Mouse (Mus musculus) heart, embryonic 12.5 days (tissue): ENCODE data around the gene Rhod. TPM values are rescaled to one million over a fixed set of nuclear protein-coding genes. Genes with fewer than 3 reads are reported as not detected.

Experiments
- ATAC-seq: fragments of 200-750 bp; cut with Nextera tagmentation; 2 replicates; pipeline ENCODE4 v1.8.0; 2017; ENCODE audit warnings: moderate TSS enrichment, moderate library complexity; ENCODE audit not compliant: insufficient number of reproducible peaks, low FRiP score
- H3K27ac ChIP-seq: fragments of 300-500 bp; sonication (generic); 2 replicates; pipeline ENCODE4 v1.5.1; 2016; ENCODE audit warnings: mild to moderate bottlenecking, moderate library complexity; ENCODE audit not compliant: poor library complexity, severe bottlenecking
- H3K27me3 ChIP-seq: fragments of 300-500 bp; sonication (generic); replicated peaks from 2 replicates; pipeline ENCODE4 v1.6.1; 2016; ENCODE audit warnings: mild to moderate bottlenecking, moderate library complexity
- H3K36me3 ChIP-seq: fragments of 300-500 bp; sonication (generic); 2 replicates; pipeline ENCODE4 v1.6.1; 2016; ENCODE audit warnings: mild to moderate bottlenecking, moderate library complexity
- H3K4me1 ChIP-seq: fragments of 300-500 bp; sonication (generic); replicated peaks from 2 replicates; pipeline ENCODE4 v1.6.1; 2016; ENCODE audit warnings: mild to moderate bottlenecking
- H3K4me2 ChIP-seq: fragments of 300-500 bp; sonication (generic); 2 replicates; pipeline ENCODE4 v1.6.1; 2016; ENCODE audit warnings: mild to moderate bottlenecking, moderate library complexity
- H3K4me3 ChIP-seq: fragments of 300-500 bp; sonication (generic); 2 replicates; pipeline ENCODE4 v1.5.1; 2016; ENCODE audit warnings: mild to moderate bottlenecking
- H3K9ac ChIP-seq: fragments of 300-500 bp; sonication (generic); 2 replicates; pipeline ENCODE4 v1.6.1; 2016; ENCODE audit warnings: mild to moderate bottlenecking, moderate library complexity
- H3K9me3 ChIP-seq: fragments of 300-500 bp; sonication (generic); replicated peaks from 2 replicates; pipeline ENCODE4 v1.6.1; 2016; ENCODE audit warnings: mild to moderate bottlenecking, moderate library complexity
- WGBS: fragments of 180-500 bp; shearing (Covaris S2); methylation state at CpG from one replicate; pipeline ENCODE4 v1.1.7; 2016; 5-methylcytosine and 5-hydroxymethylcytosine counted together
- polyA plus RNA-seq: library from polyadenylated mRNA; unstranded; fragments of >200 nt; fragmentation: Nextera tagmentation; extraction: Ambion mirVana; gene quantifications from 2 replicates; pipeline ENCODE4 v1.2.1, GENCODE M21; 2016

Rhod gene
- polyA plus RNA-seq, 1 experiment from 2014 or later, result 23.8 TPM

DNA sequence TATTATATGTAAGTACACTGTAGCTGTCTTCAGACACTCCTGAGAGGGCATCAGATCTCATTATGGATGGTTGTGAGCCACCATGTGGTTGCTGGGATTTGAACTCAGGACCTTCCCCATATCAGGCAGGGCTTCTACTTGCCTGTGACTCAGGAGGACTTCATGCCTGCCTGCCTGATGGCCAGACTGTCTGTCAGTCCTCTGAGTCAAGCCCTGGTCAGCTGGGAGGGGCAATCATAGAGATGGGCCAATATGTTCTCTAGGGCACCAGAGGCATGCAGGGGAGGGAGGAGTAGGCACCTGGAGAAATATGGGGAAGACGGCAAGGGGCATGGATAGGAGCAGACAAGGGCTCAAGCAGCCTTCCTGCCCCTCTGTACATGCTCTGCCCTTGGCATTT is 4.2 kb downstream of the Rhod start:
- Histone ChIP-seq H3K27me3 (no peaks in the 10 kb centered on the region), H3K4me3 (no peak overlapping the region), H3K4me2 (no peak overlapping the region), H3K36me3 (peaks cover 33% of the 10 kb centered on the region), H3K9ac (no peak overlapping the region), H3K9me3 (no peaks in the 10 kb centered on the region), H3K27ac (no peak overlapping the region), H3K4me1 (peaks cover 25% of the 10 kb centered on the region)
- 89% methylated on average over 1 of the region's 1 CpGs for WGBS
- ATAC-seq, result no peak

DNA sequence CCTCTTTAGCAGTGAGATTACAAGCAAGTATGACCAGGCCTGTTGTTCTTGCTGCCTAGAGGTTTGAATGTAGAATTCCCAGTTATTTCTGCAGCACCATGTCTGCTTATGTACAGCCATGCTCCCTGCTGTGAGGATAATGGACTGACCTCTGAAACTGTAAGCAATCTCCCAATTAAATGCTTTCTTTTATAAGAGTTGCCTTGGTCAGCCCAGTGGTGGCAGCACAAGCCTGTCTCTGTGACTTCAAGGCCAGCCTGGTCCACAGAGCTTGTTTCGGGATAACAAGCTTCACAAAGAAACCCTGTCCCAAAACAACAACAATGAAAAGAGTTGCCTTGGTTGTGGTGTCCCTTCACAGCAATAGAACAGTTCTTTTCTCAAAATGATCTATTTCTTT is 5.5 kb downstream of the Rhod start:
- Histone ChIP-seq H3K9me3 (no peaks in the 10 kb centered on the region), H3K27ac (no peak overlapping the region), H3K27me3 (no peaks in the 10 kb centered on the region), H3K36me3 (peaks cover 42% of the 10 kb centered on the region), H3K4me2 (no peak overlapping the region), H3K9ac (no peak overlapping the region), H3K4me1 (peaks cover 16% of the 10 kb centered on the region), H3K4me3 (no peak overlapping the region)
- 81% methylated on average over 1 of the region's 1 CpGs for WGBS
- no peak for ATAC-seq

DNA sequence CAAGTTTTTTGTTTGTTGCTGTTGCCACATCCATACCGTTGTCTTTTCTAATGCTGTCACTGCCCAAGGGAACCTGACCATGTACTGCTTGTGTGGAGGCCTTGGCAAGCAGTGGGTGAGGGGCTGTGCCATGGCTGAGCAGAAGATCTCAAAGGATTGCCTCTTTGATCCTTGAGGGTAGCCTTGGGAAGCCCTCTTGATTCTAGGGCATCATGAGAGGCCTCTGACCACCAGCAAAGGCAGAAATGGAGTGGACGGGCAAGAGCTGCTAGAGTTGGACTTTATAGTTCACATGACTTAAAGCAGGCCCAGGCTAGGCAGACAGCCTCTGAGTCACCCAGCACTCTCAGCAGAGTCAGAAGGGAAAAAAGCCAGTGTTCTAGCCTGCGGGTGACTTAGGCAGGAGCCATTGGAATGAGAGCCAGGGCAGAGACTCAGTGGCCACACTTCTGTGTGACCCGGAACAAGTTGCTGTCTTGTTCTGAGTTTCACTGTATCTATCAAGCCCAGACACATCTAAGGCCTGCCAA is 9.1 kb downstream of the Rhod start:
- no peak overlapping the region for H3K27ac ChIP-seq
- ATAC-seq, result no peak
- H3K9ac ChIP-seq, result no peak overlapping the region
- no peak overlapping the region for H3K4me2 ChIP-seq
- peaks cover 53% of the 10 kb centered on the region for H3K36me3 ChIP-seq
- WGBS, result 86% methylated on average over 4 of the region's 4 CpGs
- no peaks in the 10 kb centered on the region for H3K4me1 ChIP-seq
- no peaks in the 10 kb centered on the region for H3K9me3 ChIP-seq
- no peaks in the 10 kb centered on the region for H3K27me3 ChIP-seq
- H3K4me3 ChIP-seq, result no peak overlapping the region

DNA sequence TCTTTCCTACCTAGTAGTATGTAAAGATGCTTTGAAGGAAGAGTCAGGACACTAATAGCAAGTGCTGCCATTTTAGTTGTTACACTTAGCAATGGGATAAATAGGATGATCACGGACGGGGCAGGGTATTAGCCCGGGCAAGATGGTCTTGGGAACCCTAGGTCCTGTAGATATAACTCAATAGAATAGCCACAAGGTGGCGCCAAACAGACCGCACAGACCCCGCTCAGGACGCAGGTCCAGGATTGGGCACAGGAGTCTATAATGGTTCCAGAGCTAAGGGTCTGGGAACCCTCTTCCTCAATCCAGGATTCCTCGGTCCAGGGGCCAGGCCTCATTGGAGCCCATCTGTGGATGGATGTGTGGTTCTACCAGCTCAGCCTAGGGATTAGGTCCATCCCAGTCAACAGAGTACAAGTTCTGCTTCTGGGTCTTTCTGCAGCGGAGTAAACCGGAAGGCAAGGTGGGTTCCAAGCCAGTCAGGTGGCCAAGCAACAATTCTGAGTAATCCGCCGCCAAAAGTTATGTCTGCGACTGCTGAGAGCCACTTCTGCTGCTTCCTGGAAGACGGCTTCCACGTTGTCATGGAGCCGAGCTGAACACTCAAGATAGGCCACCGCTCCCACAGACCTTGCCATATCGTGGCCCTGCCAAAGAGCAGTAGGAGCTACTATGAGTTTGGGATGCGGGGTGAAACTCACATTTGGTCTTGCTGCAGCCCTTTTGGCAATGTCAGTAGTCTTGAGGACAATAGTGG is 13.4 kb downstream of the Rhod start:
- Histone ChIP-seq H3K9ac (no peak overlapping the region), H3K27ac (no peak overlapping the region), H3K4me1 (no peaks in the 10 kb centered on the region), H3K27me3 (no peaks in the 10 kb centered on the region), H3K4me2 (no peak overlapping the region), H3K36me3 (peaks cover 65% of the 10 kb centered on the region), H3K9me3 (no peaks in the 10 kb centered on the region), H3K4me3 (no peak overlapping the region)
- no peak for ATAC-seq
- WGBS, result 66% methylated on average over 19 of the region's 19 CpGs

DNA sequence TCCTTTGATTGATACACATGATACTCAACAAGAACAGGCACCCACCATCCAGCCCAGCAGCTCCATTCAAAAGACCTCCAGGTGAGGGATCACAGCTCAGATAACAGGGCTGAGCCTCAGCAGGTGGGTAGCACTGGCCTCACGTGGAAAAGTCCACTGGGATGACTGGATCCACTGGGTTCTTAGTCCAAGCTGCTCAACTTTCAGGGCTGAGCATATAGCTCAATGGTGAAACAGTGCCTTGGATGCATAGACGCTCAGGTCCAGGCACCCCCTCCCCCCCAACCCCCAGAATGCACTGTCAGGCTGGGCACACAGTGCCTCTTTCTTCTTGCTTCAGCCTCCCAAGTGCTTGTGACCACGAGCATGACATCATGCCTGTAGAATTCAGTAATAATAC is 16.2 kb downstream of the Rhod start:
- H3K36me3 ChIP-seq, result peaks cover 52% of the 10 kb centered on the region
- no peak overlapping the region for H3K4me2 ChIP-seq
- no peaks in the 10 kb centered on the region for H3K9me3 ChIP-seq
- 72% methylated on average over 3 of the region's 3 CpGs for WGBS
- no peaks in the 10 kb centered on the region for H3K27me3 ChIP-seq
- no peak overlapping the region for H3K4me3 ChIP-seq
- H3K27ac ChIP-seq, result no peak overlapping the region
- no peaks in the 10 kb centered on the region for H3K4me1 ChIP-seq
- no peak for ATAC-seq
- H3K9ac ChIP-seq, result no peak overlapping the region

DNA sequence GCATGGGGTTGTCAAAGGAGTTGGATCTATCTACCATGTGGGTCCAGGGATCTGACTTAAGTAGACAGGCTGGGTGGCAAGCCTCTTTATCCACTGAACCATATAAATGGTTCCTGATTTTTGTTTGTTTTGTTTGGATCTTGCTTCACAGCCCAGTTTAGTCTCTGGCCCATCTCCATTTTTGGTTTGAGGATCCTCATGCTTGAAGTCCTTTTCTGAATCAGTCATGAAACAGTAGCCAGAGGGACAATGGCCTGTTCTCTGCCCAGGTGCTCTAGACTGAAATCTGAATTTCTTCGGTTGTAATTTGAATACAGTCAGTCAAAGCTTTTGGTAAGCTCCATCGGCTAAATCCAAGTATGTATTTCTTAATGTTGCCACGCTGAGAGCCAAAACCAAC is 16.7 kb downstream of the Rhod start:
- no peak for ATAC-seq
- H3K4me2 ChIP-seq, result no peak overlapping the region
- no peak overlapping the region for H3K9ac ChIP-seq
- no peaks in the 10 kb centered on the region for H3K4me1 ChIP-seq
- no peaks in the 10 kb centered on the region for H3K27me3 ChIP-seq
- H3K27ac ChIP-seq, result no peak overlapping the region
- WGBS, result 91% methylated on average over 3 of the region's 3 CpGs
- no peaks in the 10 kb centered on the region for H3K9me3 ChIP-seq
- peaks cover 52% of the 10 kb centered on the region for H3K36me3 ChIP-seq
- no peak overlapping the region for H3K4me3 ChIP-seq

DNA sequence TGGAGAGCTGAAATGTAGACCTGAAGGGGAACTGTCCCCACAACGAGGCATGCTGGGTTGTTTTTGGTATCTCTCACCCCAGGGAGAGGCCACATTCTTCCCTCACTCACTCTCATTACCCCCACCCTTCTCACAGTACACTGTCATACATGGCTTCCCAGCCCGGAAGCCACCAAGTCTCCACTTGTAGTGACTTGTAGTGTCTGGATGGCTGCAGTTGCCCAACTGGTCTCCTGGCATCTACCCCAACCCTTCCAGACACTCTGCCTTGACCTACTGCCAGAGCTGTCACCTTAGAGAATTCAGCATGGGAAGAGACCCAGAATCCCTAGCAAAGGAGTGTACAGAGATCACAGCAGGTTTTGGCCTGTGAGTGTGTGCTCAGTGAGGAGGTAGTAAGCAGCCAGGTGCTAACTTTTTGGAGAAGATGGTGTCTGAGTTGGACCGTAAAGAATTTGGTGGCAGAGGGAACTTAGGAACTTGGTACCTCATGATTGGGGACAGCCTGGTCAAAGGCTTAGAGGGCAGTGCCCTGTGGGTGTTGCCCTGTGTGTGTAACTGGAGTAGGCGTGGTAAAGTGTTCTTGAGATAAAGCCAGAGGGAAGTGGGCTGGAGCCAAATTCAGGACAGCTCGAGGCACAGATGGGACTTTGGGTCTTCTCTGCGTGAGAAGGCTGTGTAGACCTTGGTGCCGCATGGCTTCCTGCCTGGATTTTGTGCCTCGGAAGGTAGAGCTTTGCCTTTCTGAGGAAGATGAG is 18.9 kb downstream of the Rhod start:
- no peak overlapping the region for H3K27ac ChIP-seq
- H3K36me3 ChIP-seq, result peaks cover 36% of the 10 kb centered on the region
- H3K9me3 ChIP-seq, result no peaks in the 10 kb centered on the region
- no peak overlapping the region for H3K4me2 ChIP-seq
- no peaks in the 10 kb centered on the region for H3K27me3 ChIP-seq
- ATAC-seq, result no peak
- no peak overlapping the region for H3K9ac ChIP-seq
- WGBS, result 75% methylated on average over 8 of the region's 8 CpGs
- peaks cover 5% of the 10 kb centered on the region; the same call in 1 of the 2 replicates for H3K4me1 ChIP-seq
- H3K4me3 ChIP-seq, result no peak overlapping the region

DNA sequence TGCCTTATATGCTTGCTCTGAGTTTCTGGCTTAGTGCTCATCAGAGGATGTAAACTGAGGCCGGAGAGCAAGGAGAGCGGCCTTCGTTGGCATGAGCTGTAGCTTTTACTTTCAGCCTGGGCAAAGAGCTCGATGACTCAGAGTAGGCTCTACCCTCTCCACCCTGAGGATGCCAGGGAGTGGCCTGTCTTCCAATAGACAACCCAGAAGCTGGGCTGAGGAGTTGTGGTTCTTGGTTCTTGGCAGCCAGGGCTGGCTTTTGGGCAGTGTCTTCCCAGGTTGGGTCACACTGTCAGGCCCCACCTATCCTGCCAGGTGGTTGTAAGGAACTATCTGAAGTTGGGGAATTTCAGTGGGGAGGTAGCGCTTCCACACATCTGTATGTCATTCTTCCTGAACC is 19.5 kb downstream of the Rhod start:
- no peak for ATAC-seq
- Histone ChIP-seq H3K9ac (no peak overlapping the region), H3K27me3 (no peaks in the 10 kb centered on the region), H3K4me3 (no peak overlapping the region), H3K9me3 (no peaks in the 10 kb centered on the region), H3K4me1 (peaks cover 5% of the 10 kb centered on the region; the same call in 1 of the 2 replicates), H3K36me3 (peaks cover 30% of the 10 kb centered on the region), H3K4me2 (no peak overlapping the region), H3K27ac (no peak overlapping the region)
- 92% methylated on average over 5 of the region's 5 CpGs for WGBS

DNA sequence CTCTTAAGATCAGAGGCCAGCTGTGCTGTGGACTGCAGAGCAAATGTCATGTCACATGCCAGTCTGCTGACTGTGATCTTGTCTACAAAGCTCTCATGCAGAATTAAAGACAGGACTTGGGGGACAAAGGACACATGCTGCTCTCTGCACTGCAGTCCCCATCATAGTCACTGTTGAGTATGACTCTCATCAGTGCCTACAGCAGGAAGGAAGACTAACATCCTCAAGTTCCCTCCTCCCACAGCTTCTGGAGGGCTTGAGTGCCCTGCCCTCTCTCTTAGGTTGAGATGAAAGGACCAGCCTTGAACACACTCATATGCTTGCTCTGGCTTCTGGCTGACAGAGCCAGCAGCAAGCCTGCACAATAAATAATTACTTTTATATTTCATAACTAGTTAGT is 21.5 kb downstream of the Rhod start:
- Histone ChIP-seq H3K9me3 (no peaks in the 10 kb centered on the region), H3K4me3 (no peak overlapping the region), H3K4me1 (peaks cover 5% of the 10 kb centered on the region; the same call in 1 of the 2 replicates), H3K4me2 (no peak overlapping the region), H3K9ac (no peak overlapping the region), H3K27ac (no peak overlapping the region), H3K27me3 (no peaks in the 10 kb centered on the region), H3K36me3 (peaks cover 20% of the 10 kb centered on the region)
- ATAC-seq, result no peak

DNA sequence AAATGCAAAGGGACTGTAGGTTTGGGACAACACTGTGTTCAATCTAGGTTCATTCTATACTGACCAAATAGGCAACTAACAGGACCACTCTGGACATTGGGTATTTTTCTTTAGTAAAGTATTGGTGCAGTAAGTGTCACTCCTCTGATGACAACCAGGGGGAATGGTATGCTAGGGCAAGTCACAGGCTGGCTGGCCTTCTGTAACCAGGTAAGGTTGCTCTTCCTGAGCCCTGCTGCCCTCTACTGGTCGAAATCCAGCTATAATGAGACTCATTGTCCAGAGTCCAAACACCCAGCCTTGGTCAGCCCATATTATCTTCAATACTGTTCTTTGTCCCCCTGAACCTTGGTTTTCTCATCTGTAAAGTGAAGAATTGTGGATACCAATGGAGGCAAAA is 22.0 kb downstream of the Rhod start:
- Histone ChIP-seq H3K27me3 (no peaks in the 10 kb centered on the region), H3K4me1 (peaks cover 5% of the 10 kb centered on the region; the same call in 1 of the 2 replicates), H3K9ac (no peak overlapping the region), H3K4me3 (no peak overlapping the region), H3K27ac (no peak overlapping the region), H3K36me3 (peaks cover 15% of the 10 kb centered on the region; the same call in 1 of the 2 replicates), H3K9me3 (no peaks in the 10 kb centered on the region), H3K4me2 (no peak overlapping the region)
- ATAC-seq, result peak; percentile 57; the same call in 1 of the 2 replicates
- WGBS, result 0% methylated on average over 1 of the region's 1 CpGs

DNA sequence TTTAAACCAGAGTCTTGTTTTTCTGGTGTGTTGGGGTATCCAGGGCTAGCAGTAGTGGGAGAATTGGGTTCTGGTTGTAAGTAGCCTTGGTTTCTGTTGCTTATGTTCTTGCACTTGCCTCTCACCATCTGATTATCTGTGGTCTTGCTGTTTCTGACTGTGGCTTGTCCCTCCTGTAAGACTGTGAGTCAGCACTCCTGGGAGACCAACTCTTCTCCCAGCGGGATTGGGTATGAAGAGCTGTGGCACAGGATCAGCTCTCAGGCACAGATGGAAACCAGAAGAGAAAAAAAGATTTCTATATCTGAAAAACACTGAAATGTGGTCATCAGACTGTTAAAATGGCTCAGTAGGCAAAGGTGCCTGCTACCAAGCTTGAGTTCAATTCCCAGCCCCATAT is 24.6 kb downstream of the Rhod start:
- peaks cover 5% of the 10 kb centered on the region; the same call in 1 of the 2 replicates for H3K4me1 ChIP-seq
- H3K4me3 ChIP-seq, result no peak overlapping the region
- no peak for ATAC-seq
- H3K36me3 ChIP-seq, result no peaks in the 10 kb centered on the region
- 49% methylated on average over 1 of the region's 1 CpGs for WGBS
- H3K9me3 ChIP-seq, result no peaks in the 10 kb centered on the region
- H3K27me3 ChIP-seq, result no peaks in the 10 kb centered on the region
- H3K4me2 ChIP-seq, result no peak overlapping the region
- no peak overlapping the region for H3K27ac ChIP-seq
- no peak overlapping the region for H3K9ac ChIP-seq
